Mouse (Mus musculus) mature B cell (primary cell): ENCODE results near the gene Lrrc19.

Experiments
- in situ Hi-C: fragments of 300-500 bp; cut with MboI; formaldehyde crosslinking; loops from 2 replicates; pipeline ENCODE4 v1.14.3; 2019

The Lrrc19 gene

DNA sequence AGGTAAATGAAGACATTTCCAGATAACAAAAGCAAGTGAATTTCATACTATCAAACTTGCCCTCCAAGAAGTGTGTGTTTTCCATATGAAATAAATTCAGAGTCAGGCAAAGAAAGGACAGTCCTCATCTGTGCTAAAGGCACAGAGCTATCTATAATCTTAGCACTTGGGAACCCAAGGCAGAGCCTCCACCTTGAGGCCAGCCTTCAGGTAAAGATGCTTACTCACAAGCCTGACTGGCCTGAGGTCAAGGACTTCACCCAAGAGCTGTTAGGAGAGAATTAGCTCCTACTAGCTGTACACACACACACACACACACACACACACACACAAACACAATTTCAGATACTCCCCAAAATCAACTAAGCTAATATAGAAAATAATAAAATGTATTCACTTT, 57.2 kb downstream of the Lrrc19 start:
- in situ Hi-C loops, result no loop called here

DNA sequence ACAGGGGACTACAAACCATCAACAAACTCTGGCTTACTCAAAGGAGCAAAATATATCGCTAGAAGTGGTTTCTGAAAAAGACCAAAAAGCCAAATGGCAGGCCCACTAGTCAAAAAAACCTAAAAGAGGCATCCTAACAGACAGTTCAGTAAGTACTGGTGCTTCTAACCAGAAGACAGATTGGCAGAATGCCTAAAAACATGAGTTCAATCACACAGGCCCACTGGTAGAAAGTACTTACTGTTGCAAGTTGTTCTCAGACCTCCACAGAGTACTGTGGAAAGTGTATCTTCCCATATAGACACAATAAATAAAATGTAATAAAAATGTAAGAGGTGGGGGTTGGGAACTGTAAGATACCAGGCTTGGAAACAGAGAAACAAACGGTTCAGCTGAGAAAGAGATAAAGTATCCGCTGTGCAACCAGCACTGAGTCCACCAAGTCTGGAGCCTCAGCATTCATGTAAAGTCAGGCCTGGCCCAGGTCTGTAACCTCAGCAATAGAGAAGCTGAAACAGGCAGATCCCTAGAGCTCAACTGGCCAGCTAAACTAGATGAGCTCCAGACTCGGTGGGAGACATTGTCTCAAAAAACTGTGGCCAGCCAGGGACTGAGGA, 58.1 kb downstream of the Lrrc19 start:
- in situ Hi-C loops, result no loop called here
